Mouse (Mus musculus): Measurements from ENCODE around the gene Il20rb.

DNA sequence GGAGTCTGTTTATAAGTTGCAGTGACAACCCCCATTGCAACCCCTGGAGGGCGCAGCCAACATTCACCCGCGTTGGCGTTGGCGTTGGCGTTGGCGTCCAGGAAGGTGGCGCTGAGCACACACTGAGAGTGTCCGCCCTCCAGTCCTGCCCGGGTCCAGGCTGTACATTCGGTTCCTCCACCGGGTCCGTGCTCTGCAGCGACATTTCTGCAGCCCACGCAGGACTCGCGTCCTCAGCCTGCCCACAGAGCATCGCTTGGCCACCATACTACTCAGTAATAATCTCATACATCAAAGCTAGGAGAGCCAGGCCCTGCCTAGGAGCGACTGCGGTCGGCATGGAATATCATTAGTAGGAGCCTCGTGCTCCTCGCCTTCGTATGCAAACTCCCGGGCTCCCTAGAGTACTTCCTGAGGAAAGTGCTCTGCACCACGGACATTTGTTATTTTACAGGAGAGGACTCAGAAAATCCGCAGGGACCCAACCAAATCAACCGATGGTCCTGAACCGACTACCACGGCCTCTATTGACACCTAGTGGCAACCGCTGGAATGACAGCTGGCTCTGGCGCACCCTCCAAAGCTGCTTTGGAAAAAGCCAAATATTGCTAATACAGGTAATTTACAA lies 40.4 kb downstream of the Il20rb start:
- TF ChIP-seq POLR2A (IDR thresholded peaks at IDR 0.05; ENCODE audit: control insufficient read depth, extremely low read depth, insufficient read depth, low read length, poor library complexity) (no peak), CTCF (IDR thresholded peaks at IDR 0.05; ENCODE audit: borderline replicate concordance, control insufficient read depth, extremely low read depth, insufficient read depth, low read length, poor library complexity) (peak; percentile 74; the same call in 1 of the 2 replicates)

All from thymus, adult 2 months (tissue).